Mouse (Mus musculus) large intestine, adult 2 months (tissue): ENCODE results near the gene Washc3. TPM values are rescaled to one million over a fixed set of nuclear protein-coding genes. Genes with fewer than 3 reads are reported as not detected.

Experiments
- DNase-seq: peaks from one replicate; pipeline ENCODE4 v3.0.0-alpha.2; 2012; ENCODE audit warnings: low read depth, low spot score
- WGBS: fragments of 180-500 bp; shearing (Covaris S2); methylation state at CpG from one replicate; pipeline ENCODE4 v1.1.7; 2018; 5-methylcytosine and 5-hydroxymethylcytosine counted together
- polyA plus RNA-seq: library from polyadenylated mRNA; depleted of rRNA; stranded (reverse); fragments of >200 nt; gene quantifications from 2 replicates; pipeline ENCODE4 v1.2.3, GENCODE M21; 2012; rRNA removed

Gene Washc3
- polyA plus RNA-seq, 1 experiment, result 21.2 TPM

- no peak for DNase-seq
- 45% methylated on average over 9 of the region's 9 CpGs for WGBS
Measured at GRCm38 (mm10) chr10:88252121-88252862, 51.4 kb downstream of the Washc3 start.

GRCm38 (mm10) chr10:88255556-88255955 is 54.7 kb downstream of the Washc3 start:
- 72% methylated on average over 2 of the region's 2 CpGs for WGBS

DNA sequence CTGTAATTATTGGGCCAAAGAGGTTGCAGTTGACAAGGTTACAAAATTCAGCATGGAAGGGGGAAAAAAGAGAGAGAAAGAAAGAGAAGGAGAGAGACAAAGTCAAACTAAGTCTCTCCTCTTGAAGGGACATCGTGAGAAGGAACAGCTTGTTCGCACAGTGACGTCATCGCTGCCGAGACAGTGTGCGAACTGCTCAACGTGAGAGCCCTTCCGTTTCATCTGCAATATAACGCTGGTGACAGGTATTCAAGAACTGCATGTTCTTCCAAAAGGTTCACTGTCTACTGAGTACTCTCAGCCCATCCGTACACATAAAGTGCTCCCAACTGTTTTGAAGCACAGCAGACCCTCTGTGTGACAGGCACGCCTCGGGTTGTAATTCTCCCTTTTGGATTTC is 59.4 kb downstream of the Washc3 start:
- WGBS, result 57% methylated on average over 12 of the region's 12 CpGs

More at GRCm38 (mm10) chr10:88255556-88255955, 54.7 kb downstream of the Washc3 start:
- DNase-seq, result no peak

GRCm38 (mm10) chr10:88261186-88261585 is 60.3 kb downstream of the Washc3 start:
- no peak for DNase-seq

More for the DNA sequence above, 59.4 kb downstream of the Washc3 start:
- no peak for DNase-seq

DNA sequence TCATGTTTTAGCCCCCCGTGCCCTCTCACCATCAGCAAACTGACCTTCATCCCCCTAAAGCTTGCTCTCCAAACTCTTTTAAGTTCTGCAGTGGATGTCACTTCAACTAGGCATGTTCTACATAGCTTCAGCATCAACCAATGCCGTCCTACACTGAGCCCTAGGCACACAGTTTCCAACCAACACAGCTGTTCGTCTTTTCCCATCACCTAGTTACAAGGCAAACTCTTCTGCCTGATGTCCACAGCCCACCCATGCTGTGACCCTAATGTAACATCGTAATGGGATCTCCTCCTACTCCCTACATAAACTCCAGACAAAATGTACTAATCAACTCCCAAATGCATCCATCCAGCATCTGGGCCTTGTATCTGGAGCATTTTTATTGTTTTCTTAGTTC is 62.5 kb downstream of the Washc3 start:
- no peak for DNase-seq
- WGBS, result 64% methylated on average over 4 of the region's 4 CpGs

More at GRCm38 (mm10) chr10:88261186-88261585, 60.3 kb downstream of the Washc3 start:
- WGBS, result 50% methylated on average over 3 of the region's 3 CpGs

DNA sequence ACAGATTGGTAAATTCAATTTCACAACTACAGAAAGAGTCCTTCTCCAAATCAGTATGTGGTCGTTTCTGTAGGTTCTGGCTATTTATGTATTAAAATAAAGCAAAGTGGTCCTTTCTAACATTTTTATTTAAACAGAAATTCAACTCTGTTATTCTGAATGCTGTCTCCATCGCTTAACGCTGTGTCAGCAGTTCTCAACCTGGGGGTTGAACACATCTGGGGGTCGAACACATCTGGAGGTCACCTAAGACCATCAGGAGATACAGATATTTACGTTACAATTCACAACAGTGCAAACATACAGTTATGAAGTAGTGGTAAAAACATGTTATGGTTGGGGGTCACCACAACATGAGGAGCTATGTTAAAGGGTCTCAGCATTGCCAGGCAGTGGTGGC is 73.2 kb downstream of the Washc3 start:
- 73% methylated on average over 5 of the region's 5 CpGs for WGBS

GRCm38 (mm10) chr10:88281699-88282098 is 80.8 kb downstream of the Washc3 start:
- WGBS, result 78% methylated on average over 3 of the region's 3 CpGs
- no peak for DNase-seq

More for the DNA sequence above, 73.2 kb downstream of the Washc3 start:
- no peak for DNase-seq

DNA sequence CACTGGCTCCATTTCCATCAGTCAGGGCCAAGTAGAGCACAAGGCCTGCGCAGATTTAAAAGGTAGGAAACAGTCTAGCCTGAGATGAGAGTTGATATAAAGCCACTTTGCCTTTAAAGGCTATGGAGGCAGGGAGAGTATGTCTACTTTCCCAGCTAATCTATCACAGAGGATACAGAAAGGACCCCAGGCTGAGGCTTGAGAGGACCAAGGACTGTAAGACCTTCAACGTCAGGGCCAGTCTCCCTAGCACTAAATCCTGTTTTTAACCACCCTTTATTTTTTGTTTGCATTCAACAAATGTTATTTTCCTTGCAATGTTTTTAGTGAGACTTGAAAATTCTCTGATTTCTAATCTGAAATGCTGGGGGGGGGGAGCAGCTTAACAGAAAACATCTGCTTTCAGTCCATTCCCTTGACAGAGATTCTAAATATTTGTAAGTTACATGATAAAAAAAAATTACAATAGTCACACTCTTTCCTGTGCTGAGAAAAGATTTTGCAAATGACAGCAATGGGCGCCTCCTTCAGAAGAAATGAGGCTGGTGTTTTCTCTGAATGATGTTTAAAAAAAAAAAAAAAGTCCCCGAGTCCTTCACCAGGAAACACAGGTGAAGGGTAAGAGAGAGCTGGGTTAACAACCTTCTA is 83.6 kb downstream of the Washc3 start:
- DNase-seq, result no peak
- 75% methylated on average over 4 of the region's 4 CpGs for WGBS

GRCm38 (mm10) chr10:88287261-88287660 is 86.4 kb downstream of the Washc3 start:
- 61% methylated on average over 8 of the region's 8 CpGs for WGBS
- no peak for DNase-seq

- WGBS, result 58% methylated on average over 10 of the region's 10 CpGs
- DNase-seq, result no peak
Measured at GRCm38 (mm10) chr10:88288061-88288460, 87.2 kb downstream of the Washc3 start.

GRCm38 (mm10) chr10:88295091-88295490 is 94.2 kb downstream of the Washc3 start:
- 87% methylated on average over 6 of the region's 6 CpGs for WGBS
- no peak for DNase-seq

Other genes with a start within 250 kb of the Washc3 start
- not detected in 2 replicates for gene Pmch, start 110.0 kb upstream of the Washc3 start, polyA plus RNA-seq
- 1.1 and 1.2 TPM in 2 replicates for gene Parpbp, start 54.2 kb upstream of the Washc3 start, polyA plus RNA-seq
- gene Nup37, start 54.1 kb upstream of the Washc3 start, polyA plus RNA-seq, result 7.6 and 10.2 TPM in 2 replicates
- 5.5 and 5.8 TPM in 2 replicates for gene Dram1, start 178.0 kb downstream of the Washc3 start, polyA plus RNA-seq
- gene Gnptab, start 178.0 kb downstream of the Washc3 start, polyA plus RNA-seq, result 6.1 and 12.7 TPM in 2 replicates